Mouse (Mus musculus): ENCODE measurements around the gene Paqr9. TPM values are rescaled to one million over a fixed set of nuclear protein-coding genes. Genes with fewer than 3 reads are reported as not detected.
"Not testable (repeated sequence)": the region's sequence is repeated elsewhere in the genome, so short reads cannot be mapped to it uniquely, and the experiment has no call there.

Paqr9 gene
- 10 to 100 TPM; 41.1 to 43.4 TPM for total RNA-seq (2021)

GRCm38 (mm10) chr9:95559059-95559935, at the start of gene Paqr9:
TSS of gene Paqr9 (plus strand) at chr9:95559657.
- DNase-seq (ENCODE audit: low spot score): no peak
- intact Hi-C loops (cut with DNase I): no loop called here

- DNase-seq (ENCODE audit: low spot score): no peak
- intact Hi-C loops (cut with DNase I): loop anchor here (5.0 kb wide), 2 partner anchors 346 to 446 kb away; partner anchors contain the start of gene Atr
These were observed 48.6 kb upstream of the Paqr9 start for GRCm38 (mm10) chr9:95510693-95511404.

- intact Hi-C loops (cut with DNase I): loop anchor here (5.0 kb wide), 2 partner anchors 346 to 446 kb away; partner anchors contain the start of gene Atr
- DNase-seq (ENCODE audit: low spot score): peak; percentile 91
These were observed 47.8 kb upstream of the Paqr9 start, which contains the start of gene U2surp for GRCm38 (mm10) chr9:95511472-95512330. TSS of gene U2surp (minus strand) at chr9:95511996.

GRCm38 (mm10) chr9:95512331-95513030, 47.0 kb upstream of the Paqr9 start:
- no peak for DNase-seq (ENCODE audit: low spot score)

GRCm38 (mm10) chr9:95513776-95514175, 45.7 kb upstream of the Paqr9 start:
- intact Hi-C loops (cut with DNase I): loop anchor here (5.0 kb wide), 2 partner anchors 344 to 444 kb away; partner anchors contain the start of gene Atr

More at GRCm38 (mm10) chr9:95512331-95513030, 47.0 kb upstream of the Paqr9 start:
- intact Hi-C loops (cut with DNase I): loop anchor here (5.0 kb wide), 2 partner anchors 345 to 445 kb away; partner anchors contain the start of gene Atr

GRCm38 (mm10) chr9:95514361-95514760, 45.1 kb upstream of the Paqr9 start:
- not testable (repeated sequence) for DNase-seq (ENCODE audit: low spot score)
- intact Hi-C loops (cut with DNase I): loop anchor here (5.0 kb wide), 2 partner anchors 343 to 443 kb away; partner anchors contain the start of gene Atr

More at GRCm38 (mm10) chr9:95513776-95514175, 45.7 kb upstream of the Paqr9 start:
- DNase-seq (ENCODE audit: low spot score): no peak

- intact Hi-C loops (cut with DNase I): no loop called here
- no peak for DNase-seq (ENCODE audit: low spot score)
These were observed 38.9 kb upstream of the Paqr9 start for GRCm38 (mm10) chr9:95520563-95520962.

GRCm38 (mm10) chr9:95521031-95521430, 38.4 kb upstream of the Paqr9 start:
- intact Hi-C loops (cut with DNase I): no loop called here
- no peak for DNase-seq (ENCODE audit: low spot score)

- intact Hi-C loops (cut with DNase I): no loop called here
- DNase-seq (ENCODE audit: low spot score): no peak
These were observed 37.9 kb upstream of the Paqr9 start for GRCm38 (mm10) chr9:95521566-95521965.

- no peak for DNase-seq (ENCODE audit: low spot score)
- intact Hi-C loops (cut with DNase I): no loop called here
These were observed 36.9 kb upstream of the Paqr9 start for GRCm38 (mm10) chr9:95522561-95522960.

GRCm38 (mm10) chr9:95525376-95525775, 34.1 kb upstream of the Paqr9 start:
- DNase-seq (ENCODE audit: low spot score): no peak

GRCm38 (mm10) chr9:95525961-95526360, 33.5 kb upstream of the Paqr9 start:
- intact Hi-C loops (cut with DNase I): no loop called here

More at GRCm38 (mm10) chr9:95525376-95525775, 34.1 kb upstream of the Paqr9 start:
- intact Hi-C loops (cut with DNase I): no loop called here

GRCm38 (mm10) chr9:95527676-95528075, 31.8 kb upstream of the Paqr9 start:
- intact Hi-C loops (cut with DNase I): no loop called here
- no peak for DNase-seq (ENCODE audit: low spot score)

More at GRCm38 (mm10) chr9:95525961-95526360, 33.5 kb upstream of the Paqr9 start:
- DNase-seq (ENCODE audit: low spot score): no peak

- DNase-seq (ENCODE audit: low spot score): no peak
- intact Hi-C loops (cut with DNase I): loop anchor here (5.0 kb wide), 2 partner anchors 156 to 321 kb away; no protein-coding TSS in a partner anchor
These were observed 28.3 kb upstream of the Paqr9 start for GRCm38 (mm10) chr9:95531144-95531543.

- intact Hi-C loops (cut with DNase I): loop anchor here (5.0 kb wide), 2 partner anchors 153 to 318 kb away; no protein-coding TSS in a partner anchor
- DNase-seq (ENCODE audit: low spot score): no peak
These were observed 25.6 kb upstream of the Paqr9 start for GRCm38 (mm10) chr9:95533817-95534216.

GRCm38 (mm10) chr9:95539176-95539800, 20.2 kb upstream of the Paqr9 start:
- DNase-seq (ENCODE audit: low spot score): no peak
- intact Hi-C loops (cut with DNase I): no loop called here

- intact Hi-C loops (cut with DNase I): no loop called here
- DNase-seq (ENCODE audit: low spot score): no peak
These were observed 19.0 kb upstream of the Paqr9 start for GRCm38 (mm10) chr9:95540487-95540886.

GRCm38 (mm10) chr9:95541208-95541607, 18.2 kb upstream of the Paqr9 start:
- no peak for DNase-seq (ENCODE audit: low spot score)
- intact Hi-C loops (cut with DNase I): no loop called here

Data from heart, postnatal 25 days (tissue).